Mouse (Mus musculus) hematopoietic stem cell, adult 5-6 weeks (primary cell): ENCODE data around the gene Zfp1. TPM values are rescaled to one million over a fixed set of nuclear protein-coding genes. Genes with fewer than 3 reads are reported as not detected.
A peak's percentile ranks its signal among the peaks of the same experiment; 100 is the strongest.

Source experiments
- ATAC-seq, 2 experiments: fragments of 125-278 bp in 1 of 2; replicated peaks in 1 of 2; 2 replicates each; pipeline ENCODE4 v1.8.0; 2016 to 2017; ENCODE audit warnings: inconsistent platforms in 2 of 2, mild to moderate bottlenecking in 2 of 2, moderate number of reproducible peaks in 2 of 2, low read depth in 1 of 2, moderate TSS enrichment in 1 of 2; ENCODE audit not compliant: low FRiP score in 2 of 2, poor library complexity in 2 of 2, severe bottlenecking in 2 of 2, insufficient read depth in 1 of 2, low TSS enrichment in 1 of 2
- total RNA-seq: library from RNA; stranded (forward); fragments of 172-1452, 232-1000 nt; gene quantifications from 2 replicates; pipeline ENCODE4 v1.2.3, GENCODE M21; 2017

Zfp1 gene
- total RNA-seq, 1 experiment from 2014 or later: 22.6 TPM

DNA sequence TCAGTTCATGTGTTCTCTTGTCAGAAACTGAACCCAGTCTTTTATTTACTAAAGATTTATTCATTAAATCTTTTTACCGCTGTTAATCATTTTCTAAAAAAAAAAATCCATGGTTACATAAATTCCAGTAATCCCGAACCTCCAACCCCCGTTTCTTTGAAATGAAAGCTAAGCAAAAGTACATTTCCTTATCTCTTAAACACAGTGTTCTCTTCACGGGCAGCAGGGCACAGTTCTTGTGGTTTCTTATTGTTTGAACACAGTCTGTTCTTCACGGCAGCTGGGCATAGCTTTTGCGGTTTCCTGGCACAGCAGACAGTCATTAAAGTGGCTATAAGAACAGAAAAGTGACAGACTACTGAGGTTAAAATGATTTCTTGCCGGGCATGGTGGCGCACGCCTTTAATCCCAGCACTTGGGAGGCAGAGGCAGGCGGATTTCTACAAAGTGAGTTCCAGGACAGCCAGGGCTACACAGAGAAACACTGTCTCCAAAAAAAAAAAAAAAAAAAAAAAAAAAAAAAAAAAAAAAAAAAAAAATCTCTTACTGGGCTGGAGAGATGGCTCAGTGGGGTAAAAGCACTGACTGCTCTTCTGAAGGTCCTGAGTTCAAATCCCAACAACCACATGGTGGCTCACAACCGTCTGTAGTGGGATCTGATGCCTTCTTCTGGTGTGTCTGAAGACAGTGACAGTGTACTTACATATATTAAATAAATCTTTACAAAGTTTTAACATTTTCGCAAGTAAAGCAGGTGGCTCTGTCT, 1.3 kb downstream of the Zfp1 start:
- peak; percentile 76 to 77 for ATAC-seq

GRCm38 (mm10) chr8:111645715-111646114, 2.5 kb downstream of the Zfp1 start:
- no peak for ATAC-seq

- peak; percentile 30 to 35 for ATAC-seq
Observed at GRCm38 (mm10) chr8:111648834-111649233, 5.6 kb downstream of the Zfp1 start.

DNA sequence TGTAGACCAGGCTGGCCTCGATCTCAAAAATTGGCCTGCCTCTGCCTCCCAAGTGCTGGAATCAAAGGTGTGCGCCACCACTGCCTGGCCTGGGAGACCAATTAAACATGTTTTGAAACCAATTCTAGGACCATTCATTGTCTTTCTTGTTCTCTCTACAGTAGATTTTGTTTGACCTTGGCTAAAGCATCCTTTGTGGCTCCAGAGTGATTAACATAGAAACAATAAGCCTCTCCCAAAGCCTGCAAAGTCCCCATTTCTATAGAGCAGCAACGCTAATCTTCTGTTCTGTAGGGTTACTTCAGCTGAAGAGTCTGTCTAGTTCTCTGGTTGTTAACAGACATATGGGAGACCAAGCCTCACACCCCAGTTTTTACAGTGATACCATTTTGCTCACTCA, 7.5 kb downstream of the Zfp1 start:
- no peak for ATAC-seq

GRCm38 (mm10) chr8:111653524-111653923, 10.3 kb downstream of the Zfp1 start:
- no peak for ATAC-seq

- 0 out of 4 replicates have a peak, but pooled peaks of 1 of the 2 experiments have one; percentile 2 for ATAC-seq
Observed at GRCm38 (mm10) chr8:111657312-111657854, 14.2 kb downstream of the Zfp1 start.

GRCm38 (mm10) chr8:111658819-111659423, 15.7 kb downstream of the Zfp1 start:
- no peak for ATAC-seq

DNA sequence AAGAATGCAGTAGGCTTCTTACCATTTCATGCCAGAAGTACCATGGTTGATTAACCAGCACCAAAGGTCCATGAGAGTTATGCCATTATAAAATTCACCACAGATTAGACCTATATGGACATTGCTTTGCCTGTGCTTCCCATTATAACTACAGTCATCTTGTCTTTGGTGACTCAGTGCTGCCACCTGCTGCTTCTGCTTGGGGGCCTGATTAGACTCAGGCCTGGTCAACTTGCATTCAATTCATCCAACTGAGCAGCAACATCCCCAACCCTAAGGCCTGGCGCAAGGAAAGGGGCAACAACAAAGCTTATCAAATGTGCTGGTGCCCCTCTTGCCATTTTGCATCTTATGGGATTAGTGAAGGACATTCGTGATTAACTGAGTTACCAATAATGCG, 19.3 kb downstream of the Zfp1 start:
- peak; percentile 84 to 91 for ATAC-seq

- ATAC-seq: no peak
Observed at GRCm38 (mm10) chr8:111666751-111667150, 23.6 kb downstream of the Zfp1 start.

- no peak for ATAC-seq
Observed at GRCm38 (mm10) chr8:111676237-111676636, 33.0 kb downstream of the Zfp1 start.

DNA sequence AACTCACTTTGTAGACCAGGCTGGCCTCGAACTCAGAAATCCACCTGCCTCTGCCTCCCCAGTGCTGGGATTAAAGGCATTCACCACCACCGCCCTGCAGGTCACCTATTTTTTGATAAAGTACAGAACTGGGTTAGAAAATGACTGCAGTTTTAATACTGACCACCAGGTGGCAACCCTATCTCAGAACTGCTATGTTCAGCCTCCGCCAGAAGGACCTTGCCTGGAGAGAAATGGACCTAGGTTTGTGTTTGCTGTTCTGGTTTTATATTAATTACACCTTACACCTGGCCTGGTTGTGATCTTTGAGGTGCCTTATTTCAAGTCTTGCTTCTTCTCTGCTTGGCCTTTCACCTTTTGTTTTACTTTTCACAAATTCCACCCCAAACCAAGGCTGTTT, 34.9 kb downstream of the Zfp1 start:
- ATAC-seq: peak; percentile 60 to 70; a peak in 3 of 4 replicates

- ATAC-seq: no peak
Observed at GRCm38 (mm10) chr8:111678848-111679247, 35.6 kb downstream of the Zfp1 start.

GRCm38 (mm10) chr8:111680423-111681028, 37.3 kb downstream of the Zfp1 start:
- 0 out of 4 replicates have a peak, but pooled peaks of 1 of the 2 experiments have one; percentile 22 for ATAC-seq

DNA sequence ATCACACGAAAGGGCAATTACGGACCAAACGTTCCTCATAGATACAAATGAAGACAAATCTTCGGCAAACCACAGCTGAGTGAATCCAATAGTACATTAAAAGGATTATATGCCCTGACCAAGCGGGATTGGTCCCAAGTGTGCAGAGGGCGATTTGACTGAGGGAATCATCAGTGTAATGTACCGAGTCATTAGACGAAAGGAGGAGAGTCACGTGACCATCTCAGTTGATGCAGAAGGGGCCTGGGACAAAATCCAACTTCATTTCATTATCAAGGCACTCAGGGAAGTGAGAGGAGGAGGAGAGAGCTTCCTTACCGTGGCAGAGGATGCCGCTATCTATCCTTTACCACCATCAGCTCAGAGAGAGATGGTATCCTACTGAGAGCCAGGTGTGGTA, 38.0 kb downstream of the Zfp1 start:
- ATAC-seq: no peak

DNA sequence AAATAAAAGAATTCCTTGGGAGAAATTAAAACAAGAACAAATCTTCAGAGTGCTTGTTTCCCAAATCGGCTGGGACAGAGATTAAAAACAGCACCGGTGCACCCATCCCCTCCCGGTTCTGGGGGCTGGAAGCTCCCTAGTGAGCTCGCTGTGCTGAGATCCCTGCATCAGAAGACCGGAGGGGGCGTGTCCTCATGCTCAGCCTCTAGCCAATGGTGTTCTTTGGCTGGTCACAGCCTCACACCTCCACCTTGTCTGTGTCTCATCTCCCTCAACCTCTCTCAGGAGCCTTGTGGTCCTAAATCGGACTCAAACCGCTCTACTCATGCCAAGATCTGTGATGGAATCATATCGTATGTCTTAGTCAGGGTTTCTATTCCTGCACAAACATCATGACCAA, 39.3 kb downstream of the Zfp1 start:
- no peak for ATAC-seq

- no peak for ATAC-seq
Observed at GRCm38 (mm10) chr8:111686881-111687280, 43.7 kb downstream of the Zfp1 start.

GRCm38 (mm10) chr8:111690960-111691445, 47.8 kb downstream of the Zfp1 start, which contains the start of gene Ctrb1:
TSS of gene Ctrb1 (minus strand) at chr8:111691010.
- ATAC-seq: no peak

GRCm38 (mm10) chr8:111693261-111693741, 50.1 kb downstream of the Zfp1 start:
- ATAC-seq: no peak
